Mouse (Mus musculus): ENCODE measurements around the gene B3gnt6.

Gene B3gnt6

GRCm38 (mm10) chr7:98148721-98149407 is 50.4 kb downstream of the B3gnt6 start:
- DNase-seq (ENCODE audit: low spot score in 2 of 2) = no peak

- no peak for DNase-seq (ENCODE audit: low spot score in 2 of 2)
These were observed 51.5 kb downstream of the B3gnt6 start for GRCm38 (mm10) chr7:98147766-98148165.

GRCm38 (mm10) chr7:98146447-98146845 is 52.8 kb downstream of the B3gnt6 start:
- DNase-seq (ENCODE audit: low spot score in 2 of 2) = no peak

- DNase-seq (ENCODE audit: low spot score in 2 of 2) = no peak
These were observed 53.3 kb downstream of the B3gnt6 start for GRCm38 (mm10) chr7:98145842-98146446.

GRCm38 (mm10) chr7:98145402-98145801 is 53.9 kb downstream of the B3gnt6 start, which contains the start of gene Omp:
Gene Omp, minus strand, starts transcription at chr7:98145502.
- DNase-seq (ENCODE audit: low spot score in 2 of 2) = no peak

- DNase-seq (ENCODE audit: low spot score in 2 of 2) = no peak
These were observed 56.6 kb downstream of the B3gnt6 start for GRCm38 (mm10) chr7:98142648-98143047.
